Mouse (Mus musculus): ENCODE results near the gene Tmtc2. TPM values are rescaled to one million over a fixed set of nuclear protein-coding genes. Genes with fewer than 3 reads are reported as not detected.
"Not testable (repeated sequence)": the region's sequence is repeated elsewhere in the genome, so short reads cannot be mapped to it uniquely, and the experiment has no call there.

Tmtc2 gene
- polyA plus RNA-seq, 1 experiment from 2014 or later = 8.8 TPM

DNA sequence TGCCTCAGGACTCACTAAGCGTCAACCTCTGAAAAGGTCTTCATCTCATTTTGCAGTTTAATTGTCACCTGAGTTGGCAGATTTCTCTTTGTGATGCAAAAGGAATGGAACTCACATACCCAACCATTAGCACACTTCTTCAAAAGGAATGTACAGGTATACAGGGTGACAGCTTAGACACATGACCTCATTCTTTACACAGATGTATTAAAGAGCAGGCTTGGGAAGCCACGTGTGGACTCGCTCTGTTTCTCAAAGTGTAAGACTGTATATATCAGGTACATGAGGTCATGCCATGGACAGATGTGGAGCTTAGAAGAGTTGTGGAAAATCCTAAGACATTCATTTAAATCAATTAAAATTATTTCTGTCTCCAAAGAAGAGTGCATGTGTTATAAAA lies 286.7 kb downstream of the Tmtc2 start:
- WGBS = 87% methylated on average over 3 of the region's 3 CpGs
- Histone ChIP-seq H3K9me3 (replicated peaks) (no peaks in the 10 kb centered on the region), H3K27me3 (ENCODE audit: low read depth, poor library complexity, severe bottlenecking) (no peaks in the 10 kb centered on the region), H3K4me1 (no peaks in the 10 kb centered on the region), H3K36me3 (no peaks in the 10 kb centered on the region), H3K4me3 (no peak overlapping the region), H3K27ac (replicated peaks) (no peak overlapping the region)
- no peak for DNase-seq (ENCODE audit: low spot score)

DNA sequence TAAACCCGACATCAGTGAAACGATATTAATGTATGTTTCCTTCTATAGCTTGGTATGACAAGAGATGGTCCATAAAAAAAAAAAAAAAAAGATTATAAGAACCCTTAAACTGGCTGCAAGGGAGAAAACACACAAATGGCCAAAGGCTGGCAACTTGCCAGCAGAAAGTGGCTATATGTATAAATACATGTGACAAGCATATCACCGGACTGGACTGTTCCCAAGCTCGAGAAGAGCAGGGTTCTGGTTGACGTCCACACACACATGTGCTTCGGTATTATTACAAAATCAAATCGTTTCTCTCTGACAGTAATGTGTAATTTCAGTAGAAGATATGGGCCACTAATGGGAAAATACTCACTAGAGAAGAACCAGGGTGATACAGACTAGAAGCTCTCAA lies 287.2 kb downstream of the Tmtc2 start:
- 94% methylated on average over 7 of the region's 7 CpGs for WGBS
- no peak overlapping the region for H3K27ac ChIP-seq (replicated peaks)
- no peaks in the 10 kb centered on the region for H3K9me3 ChIP-seq (replicated peaks)
- H3K4me3 ChIP-seq = no peak overlapping the region
- DNase-seq (ENCODE audit: low spot score) = no peak
- no peaks in the 10 kb centered on the region for H3K27me3 ChIP-seq (ENCODE audit: low read depth, poor library complexity, severe bottlenecking)
- no peaks in the 10 kb centered on the region for H3K4me1 ChIP-seq
- no peaks in the 10 kb centered on the region for H3K36me3 ChIP-seq

GRCm38 (mm10) chr10:105286221-105286620 lies 288.0 kb downstream of the Tmtc2 start:
- no peak overlapping the region for H3K27ac ChIP-seq (replicated peaks)
- 79% methylated on average over 2 of the region's 2 CpGs for WGBS

DNA sequence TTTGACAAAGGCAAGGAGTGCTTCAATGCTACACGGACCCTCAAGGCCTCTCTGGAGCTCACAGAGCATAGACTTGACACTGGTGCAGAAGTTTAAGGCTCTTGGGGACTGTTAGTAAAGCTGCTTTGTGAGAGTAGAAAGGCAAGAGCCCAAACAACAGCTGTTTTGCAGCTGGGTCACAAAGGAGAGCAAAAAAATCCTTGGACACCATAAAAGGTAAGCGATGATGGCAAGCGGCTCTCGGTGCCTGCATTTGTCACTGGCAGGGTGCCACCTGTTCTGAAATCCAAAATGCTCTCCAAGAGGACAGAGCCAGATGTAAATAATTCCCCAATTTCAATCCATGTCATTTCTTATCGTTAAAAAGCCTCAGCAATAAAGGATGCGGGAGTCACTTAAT lies 290.1 kb downstream of the Tmtc2 start:
- no peak overlapping the region for H3K27ac ChIP-seq (replicated peaks)
- DNase-seq (ENCODE audit: low spot score) = no peak
- 87% methylated on average over 6 of the region's 6 CpGs for WGBS
- H3K36me3 ChIP-seq = no peaks in the 10 kb centered on the region
- no peaks in the 10 kb centered on the region for H3K27me3 ChIP-seq (ENCODE audit: low read depth, poor library complexity, severe bottlenecking)
- H3K4me1 ChIP-seq = no peaks in the 10 kb centered on the region
- H3K9me3 ChIP-seq (replicated peaks) = no peaks in the 10 kb centered on the region
- H3K4me3 ChIP-seq = no peak overlapping the region

More at GRCm38 (mm10) chr10:105286221-105286620, 288.0 kb downstream of the Tmtc2 start:
- Histone ChIP-seq H3K27me3 (ENCODE audit: low read depth, poor library complexity, severe bottlenecking) (no peaks in the 10 kb centered on the region), H3K4me3 (no peak overlapping the region), H3K4me1 (no peaks in the 10 kb centered on the region), H3K36me3 (no peaks in the 10 kb centered on the region), H3K9me3 (replicated peaks) (no peaks in the 10 kb centered on the region)
- DNase-seq (ENCODE audit: low spot score) = no peak

- no peak for DNase-seq (ENCODE audit: low spot score)
- Histone ChIP-seq H3K27ac (replicated peaks) (no peak overlapping the region), H3K4me3 (no peak overlapping the region), H3K4me1 (no peaks in the 10 kb centered on the region), H3K27me3 (ENCODE audit: low read depth, poor library complexity, severe bottlenecking) (no peaks in the 10 kb centered on the region), H3K9me3 (replicated peaks) (no peaks in the 10 kb centered on the region), H3K36me3 (no peaks in the 10 kb centered on the region)
- WGBS = 91% methylated on average over 3 of the region's 3 CpGs
Observed at GRCm38 (mm10) chr10:105280933-105281332, 293.3 kb downstream of the Tmtc2 start.

GRCm38 (mm10) chr10:105260053-105260452 lies 314.2 kb downstream of the Tmtc2 start:
- no peak overlapping the region for H3K27ac ChIP-seq (replicated peaks)
- DNase-seq (ENCODE audit: low spot score) = no peak
- no peak overlapping the region for H3K4me3 ChIP-seq
- 70% methylated on average over 3 of the region's 3 CpGs for WGBS
- no peaks in the 10 kb centered on the region for H3K9me3 ChIP-seq (replicated peaks)
- 0 out of 2 replicates have a peak, but pooled peaks cover 5% of the 10 kb centered on the region for H3K4me1 ChIP-seq
- no peaks in the 10 kb centered on the region for H3K27me3 ChIP-seq (ENCODE audit: low read depth, poor library complexity, severe bottlenecking)
- no peaks in the 10 kb centered on the region for H3K36me3 ChIP-seq

- DNase-seq (ENCODE audit: low spot score) = peak; percentile 78
- 83% methylated on average over 22 of the region's 22 CpGs for WGBS
- not testable (repeated sequence) for H3K27me3 ChIP-seq (ENCODE audit: low read depth, poor library complexity, severe bottlenecking); H3K36me3 ChIP-seq; H3K27ac ChIP-seq (replicated peaks); H3K4me3 ChIP-seq; H3K4me1 ChIP-seq; H3K9me3 ChIP-seq (replicated peaks)
Observed at GRCm38 (mm10) chr10:105238291-105238690, 336.0 kb downstream of the Tmtc2 start.

DNA sequence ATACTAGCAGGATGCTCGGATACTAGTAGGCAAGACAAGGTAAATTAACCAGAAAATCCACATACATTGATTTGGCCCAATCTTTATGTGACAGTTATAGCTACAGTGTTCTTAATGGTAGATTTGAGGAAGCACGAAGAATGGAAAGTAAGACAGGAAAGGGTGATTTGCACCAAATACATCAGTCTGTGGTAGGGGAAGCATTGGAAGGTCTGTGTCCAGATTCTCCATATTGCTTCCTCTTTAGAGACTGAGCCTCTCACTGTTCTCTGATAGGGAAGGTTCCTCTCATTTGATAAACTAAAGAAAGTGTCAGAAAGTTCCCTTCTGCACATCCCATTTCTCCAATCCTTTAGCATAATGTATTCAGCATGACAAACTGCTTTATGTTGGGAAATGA lies 341.4 kb downstream of the Tmtc2 start:
- Histone ChIP-seq H3K27ac (replicated peaks) (no peak overlapping the region), H3K9me3 (replicated peaks) (no peaks in the 10 kb centered on the region), H3K36me3 (no peaks in the 10 kb centered on the region), H3K27me3 (ENCODE audit: low read depth, poor library complexity, severe bottlenecking) (no peaks in the 10 kb centered on the region), H3K4me1 (no peaks in the 10 kb centered on the region), H3K4me3 (no peak overlapping the region)
- 90% methylated on average over 2 of the region's 2 CpGs for WGBS
- DNase-seq (ENCODE audit: low spot score) = no peak

GRCm38 (mm10) chr10:105230416-105230815 lies 343.8 kb downstream of the Tmtc2 start:
- H3K4me1 ChIP-seq = no peaks in the 10 kb centered on the region
- no peaks in the 10 kb centered on the region for H3K9me3 ChIP-seq (replicated peaks)
- 85% methylated on average over 7 of the region's 7 CpGs for WGBS
- no peak overlapping the region for H3K4me3 ChIP-seq
- no peaks in the 10 kb centered on the region for H3K36me3 ChIP-seq
- no peak for DNase-seq (ENCODE audit: low spot score)
- no peak overlapping the region for H3K27ac ChIP-seq (replicated peaks)
- no peaks in the 10 kb centered on the region for H3K27me3 ChIP-seq (ENCODE audit: low read depth, poor library complexity, severe bottlenecking)

DNA sequence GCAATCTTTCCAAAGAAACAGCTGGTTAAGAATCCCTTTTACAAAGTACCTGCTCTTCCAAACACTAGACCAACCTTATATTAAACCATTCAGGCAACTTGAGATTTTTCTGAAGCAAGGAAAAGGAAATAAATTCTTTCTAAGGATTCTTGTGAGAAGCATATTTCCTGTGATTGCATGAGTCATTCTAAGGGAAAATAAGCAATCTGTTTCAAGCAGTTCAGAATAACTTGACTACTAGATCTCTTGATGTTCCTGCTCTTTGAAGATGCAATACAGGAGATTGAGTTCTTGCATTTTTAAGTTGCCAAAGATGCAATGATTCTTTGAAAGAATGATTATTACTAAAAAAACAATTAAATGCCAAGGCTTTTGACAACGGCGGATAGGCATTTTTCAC lies 345.6 kb downstream of the Tmtc2 start:
- H3K27me3 ChIP-seq (ENCODE audit: low read depth, poor library complexity, severe bottlenecking) = no peaks in the 10 kb centered on the region
- no peak overlapping the region for H3K4me3 ChIP-seq
- H3K9me3 ChIP-seq (replicated peaks) = no peaks in the 10 kb centered on the region
- H3K4me1 ChIP-seq = no peaks in the 10 kb centered on the region
- no peaks in the 10 kb centered on the region for H3K36me3 ChIP-seq
- H3K27ac ChIP-seq (replicated peaks) = no peak overlapping the region
- DNase-seq (ENCODE audit: low spot score) = no peak
- 95% methylated on average over 2 of the region's 2 CpGs for WGBS

DNA sequence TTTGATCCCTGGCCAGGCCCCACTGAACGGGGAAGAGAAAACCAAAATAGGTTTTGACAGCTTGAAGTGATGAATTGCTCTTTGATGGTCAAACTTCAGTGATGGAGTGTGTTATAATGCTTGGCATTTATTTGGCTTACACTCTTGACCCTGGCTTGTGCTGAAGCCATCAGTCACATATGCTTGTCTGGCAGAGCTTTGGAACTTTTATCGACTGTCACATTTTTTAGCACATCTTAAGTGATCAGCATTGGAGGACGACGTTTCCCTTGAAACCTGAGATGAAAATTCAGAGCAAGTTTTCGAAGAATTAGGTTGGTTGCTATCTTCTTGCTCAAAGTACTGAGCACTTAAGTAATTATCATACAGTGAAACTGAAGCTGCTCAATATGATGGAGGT lies 346.6 kb downstream of the Tmtc2 start:
- Histone ChIP-seq H3K36me3 (no peaks in the 10 kb centered on the region), H3K4me3 (no peak overlapping the region), H3K4me1 (no peaks in the 10 kb centered on the region), H3K27me3 (ENCODE audit: low read depth, poor library complexity, severe bottlenecking) (no peaks in the 10 kb centered on the region), H3K9me3 (replicated peaks) (no peaks in the 10 kb centered on the region), H3K27ac (replicated peaks) (no peak overlapping the region)
- no peak for DNase-seq (ENCODE audit: low spot score)
- WGBS = 79% methylated on average over 5 of the region's 5 CpGs

DNA sequence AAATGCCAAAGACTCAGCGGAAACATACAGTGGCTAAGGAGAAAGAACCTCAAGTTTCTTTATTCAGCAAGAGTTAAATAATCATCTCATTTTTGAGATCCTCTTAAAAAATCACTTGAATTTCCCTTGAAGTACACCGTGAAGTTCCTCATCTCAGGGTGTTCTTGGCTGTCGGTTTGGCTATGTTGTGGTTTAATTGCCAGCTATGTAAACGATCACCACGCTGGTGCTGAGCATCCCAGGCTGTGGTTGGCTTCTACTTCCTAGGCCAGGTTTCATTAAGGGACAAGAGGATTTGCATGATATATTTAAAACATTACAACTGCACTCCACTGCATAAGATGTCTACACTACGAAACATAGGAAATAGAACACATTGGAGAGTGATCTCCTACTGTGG lies 348.5 kb downstream of the Tmtc2 start:
- no peak for DNase-seq (ENCODE audit: low spot score)
- H3K9me3 ChIP-seq (replicated peaks) = no peaks in the 10 kb centered on the region
- 86% methylated on average over 6 of the region's 6 CpGs for WGBS
- no peaks in the 10 kb centered on the region for H3K27me3 ChIP-seq (ENCODE audit: low read depth, poor library complexity, severe bottlenecking)
- no peaks in the 10 kb centered on the region for H3K4me1 ChIP-seq
- H3K27ac ChIP-seq (replicated peaks) = no peak overlapping the region
- H3K4me3 ChIP-seq = no peak overlapping the region
- H3K36me3 ChIP-seq = no peaks in the 10 kb centered on the region

DNA sequence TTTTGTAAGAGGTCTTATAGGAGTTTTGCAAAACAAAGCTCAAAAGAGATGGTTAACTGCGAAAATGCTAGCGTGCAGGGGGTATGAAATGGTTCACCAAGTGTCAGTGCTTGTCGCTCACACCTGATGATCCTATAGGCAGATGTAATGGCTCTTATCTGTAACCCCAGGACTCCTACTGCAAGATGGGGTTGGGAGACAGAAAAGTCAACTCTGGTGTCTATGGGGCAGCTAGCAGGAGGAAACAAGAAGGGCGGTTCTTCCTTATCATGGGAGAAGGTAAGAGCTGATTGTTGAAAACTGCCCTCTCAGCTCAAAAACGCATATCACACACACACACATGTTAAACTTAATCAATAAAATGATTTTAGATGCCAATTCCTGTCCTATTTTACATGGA lies 351.3 kb downstream of the Tmtc2 start:
- WGBS = 91% methylated on average over 5 of the region's 5 CpGs
- Histone ChIP-seq H3K36me3 (no peaks in the 10 kb centered on the region), H3K27me3 (ENCODE audit: low read depth, poor library complexity, severe bottlenecking) (no peaks in the 10 kb centered on the region), H3K9me3 (replicated peaks) (no peaks in the 10 kb centered on the region), H3K4me1 (no peaks in the 10 kb centered on the region), H3K4me3 (no peak overlapping the region), H3K27ac (replicated peaks) (no peak overlapping the region)
- no peak for DNase-seq (ENCODE audit: low spot score)

DNA sequence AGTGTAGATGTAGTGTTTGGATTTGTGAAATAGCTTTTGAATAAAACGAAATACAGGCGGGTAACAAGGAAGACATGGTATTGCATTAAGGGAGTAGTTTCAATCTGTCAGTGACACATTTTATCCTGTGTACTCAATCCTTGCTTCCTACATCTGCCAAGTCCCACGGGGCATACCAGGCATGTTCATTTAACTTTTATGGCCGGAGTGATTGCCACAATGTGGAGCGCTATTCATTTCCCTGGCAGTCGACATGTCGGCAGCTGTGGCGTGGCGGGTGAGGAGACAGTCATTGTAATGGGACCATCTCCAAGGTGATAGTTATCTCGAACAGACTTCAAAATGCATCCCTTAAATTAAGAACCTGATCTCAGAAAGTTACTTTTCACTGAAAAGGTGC lies 372.8 kb downstream of the Tmtc2 start:
- 90% methylated on average over 10 of the region's 10 CpGs for WGBS
- Histone ChIP-seq H3K27me3 (ENCODE audit: low read depth, poor library complexity, severe bottlenecking) (no peaks in the 10 kb centered on the region), H3K4me3 (no peak overlapping the region), H3K4me1 (peaks cover 26% of the 10 kb centered on the region), H3K27ac (replicated peaks) (no peak overlapping the region), H3K9me3 (replicated peaks) (no peaks in the 10 kb centered on the region), H3K36me3 (no peaks in the 10 kb centered on the region)
- no peak for DNase-seq (ENCODE audit: low spot score)
